Mouse (Mus musculus) embryonic facial prominence, embryonic 11.5 days (tissue): ENCODE measurements around the gene H1f0. TPM values are rescaled to one million over a fixed set of nuclear protein-coding genes. Genes with fewer than 3 reads are reported as not detected.

Source experiments
- ATAC-seq: fragments of 200-750 bp; cut with Nextera tagmentation; replicated peaks from 2 replicates; pipeline ENCODE4 v1.8.0; 2017; ENCODE audit warnings: low read depth; ENCODE audit not compliant: insufficient number of reproducible peaks, low FRiP score, low TSS enrichment
- DNase-seq: peaks from one replicate; pipeline ENCODE4 v3.0.0-alpha.2; 2015; ENCODE audit warnings: low spot score
- H3K27ac ChIP-seq: fragments of 300-500 bp; sonication (generic); replicated peaks from 2 replicates; pipeline ENCODE4 v1.5.1; 2014; ENCODE audit warnings: mild to moderate bottlenecking, low read depth, low read length, control low read depth
- H3K27me3 ChIP-seq: fragments of 300-500 bp; sonication (generic); 2 replicates; pipeline ENCODE4 v1.6.1; 2014; ENCODE audit warnings: mild to moderate bottlenecking, low read length, moderate library complexity, mixed read lengths; ENCODE audit not compliant: control insufficient read depth, insufficient read depth
- H3K36me3 ChIP-seq: fragments of 300-500 bp; sonication (generic); replicated peaks from 2 replicates; pipeline ENCODE4 v1.6.1; 2014; ENCODE audit warnings: low read depth, mild to moderate bottlenecking, low read length, moderate library complexity, mixed read lengths; ENCODE audit not compliant: control insufficient read depth, insufficient read depth
- H3K4me1 ChIP-seq: fragments of 300-500 bp; sonication (generic); 2 replicates; pipeline ENCODE4 v1.6.1; 2014; ENCODE audit warnings: low read length, mixed read lengths; ENCODE audit not compliant: control insufficient read depth, insufficient read depth
- H3K4me2 ChIP-seq: fragments of 300-500 bp; sonication (generic); 2 replicates; pipeline ENCODE4 v1.6.1; 2014; ENCODE audit warnings: low read depth, mild to moderate bottlenecking, control low read depth, low read length, moderate library complexity
- H3K4me3 ChIP-seq: fragments of 300-500 bp; sonication (generic); 2 replicates; pipeline ENCODE4 v1.5.1; 2014; ENCODE audit warnings: low read depth, low read length, control low read depth
- H3K9ac ChIP-seq: fragments of 300-500 bp; sonication (generic); replicated peaks from 2 replicates; pipeline ENCODE4 v1.6.1; 2014; ENCODE audit warnings: mild to moderate bottlenecking, control low read depth, low read length
- H3K9me3 ChIP-seq: fragments of 300-500 bp; sonication (generic); replicated peaks from 2 replicates; pipeline ENCODE4 v1.6.1; 2016; ENCODE audit warnings: mild to moderate bottlenecking, low read length, inconsistent platforms, mixed read lengths; ENCODE audit not compliant: control insufficient read depth
- WGBS: fragments of 180-500 bp; shearing (Covaris S2); extraction: QIAGEN DNeasy Blood & Tissue Kit; methylation state at CpG from one replicate; pipeline ENCODE4 v1.1.7; 2014; 5-methylcytosine and 5-hydroxymethylcytosine counted together
- microRNA-seq: library from miRNA; unstranded; fragments of <30 nt; microRNA quantifications from one replicate; pipeline ENCODE4, GENCODE M21; 2016; ENCODE audit warnings: borderline number of aligned reads
- polyA plus RNA-seq: library from polyadenylated mRNA; unstranded; fragments of >200 nt; fragmentation: Nextera tagmentation; extraction: Ambion mirVana; gene quantifications from 2 replicates; pipeline ENCODE4 v1.2.1, GENCODE M21; 2014

The H1f0 gene
- polyA plus RNA-seq, 1 experiment from 2014 or later: 326 TPM

- peaks cover 28% of the 10 kb centered on the region for H3K36me3 ChIP-seq
- H3K27me3 ChIP-seq: no peaks in the 10 kb centered on the region
- H3K4me1 ChIP-seq: no peaks in the 10 kb centered on the region; the same call in 1 of the 2 replicates
- H3K4me3 ChIP-seq: no peak overlapping the region
- H3K9me3 ChIP-seq: no peaks in the 10 kb centered on the region
- WGBS: 96% methylated on average over 7 of the region's 7 CpGs
- ATAC-seq (no peak), DNase-seq (no peak)
- H3K4me2 ChIP-seq: no peak overlapping the region
- no peak overlapping the region for H3K9ac ChIP-seq
- no peak overlapping the region for H3K27ac ChIP-seq
Measured at GRCm38 (mm10) chr15:79079567-79079966, 51.3 kb downstream of the H1f0 start.

Small RNA genes lying within 50 kb of the gene (microRNA-seq; reads per million reads assigned to microRNA genes)
- 2.4 reads per million for gene Mir6956

Other genes with a start within 250 kb of the H1f0 start
- 1.8 and 2.6 TPM in 2 replicates for gene Card10, start 225.4 kb upstream of the H1f0 start, polyA plus RNA-seq
- 10.9 and 11.3 TPM in 2 replicates for gene Cdc42ep1, start 185.8 kb upstream of the H1f0 start, polyA plus RNA-seq
- gene Lgals2, start 172.9 kb upstream of the H1f0 start, polyA plus RNA-seq: not detected in 2 replicates
- 21.1 and 22.6 TPM in 2 replicates for gene Gga1, start 151.3 kb upstream of the H1f0 start, polyA plus RNA-seq
- gene Gm49510, start 128.8 kb upstream of the H1f0 start, polyA plus RNA-seq: 0.17 and 0.58 TPM in 2 replicates
- 25.2 and 29.7 TPM in 2 replicates for gene Sh3bp1, start 128.7 kb upstream of the H1f0 start, polyA plus RNA-seq
- 32.9 and 35.7 TPM in 2 replicates for gene Pdxp, start 114.5 kb upstream of the H1f0 start, polyA plus RNA-seq
- 547 and 598 TPM in 2 replicates for gene Lgals1, start 101.7 kb upstream of the H1f0 start, polyA plus RNA-seq
- 56.7 and 58.8 TPM in 2 replicates for gene Nol12, start 93.5 kb upstream of the H1f0 start, polyA plus RNA-seq
- 33.4 and 36.9 TPM in 2 replicates for gene Triobp, start 80.7 kb upstream of the H1f0 start, polyA plus RNA-seq
- 0.18 TPM in 1 of 2 replicates, not detected in the other for gene Galr3, start 13.4 kb downstream of the H1f0 start, polyA plus RNA-seq
- 42.8 and 56.2 TPM in 2 replicates for gene Ankrd54, start 34.4 kb downstream of the H1f0 start, polyA plus RNA-seq
- 286 and 292 TPM in 2 replicates for gene Eif3l, start 46.7 kb downstream of the H1f0 start, polyA plus RNA-seq
- 4.9 and 5.1 TPM in 2 replicates for gene Micall1, start 80.4 kb downstream of the H1f0 start, polyA plus RNA-seq
- 388 and 414 TPM in 2 replicates for gene Polr2f, start 112.6 kb downstream of the H1f0 start, polyA plus RNA-seq
- 6.8 and 7.9 TPM in 2 replicates for gene 1700088E04Rik, start 112.8 kb downstream of the H1f0 start, polyA plus RNA-seq
- gene Sox10, start 136.8 kb downstream of the H1f0 start, polyA plus RNA-seq: 11.6 and 12.2 TPM in 2 replicates
- gene Pick1, start 200.7 kb downstream of the H1f0 start, polyA plus RNA-seq: 17.2 and 18.0 TPM in 2 replicates
- 0.32 and 0.41 TPM in 2 replicates for gene Gm49486, start 200.9 kb downstream of the H1f0 start, polyA plus RNA-seq
- gene Slc16a8, start 226.3 kb downstream of the H1f0 start, polyA plus RNA-seq: 0.28 TPM in 1 of 2 replicates, not detected in the other